Mouse (Mus musculus): ENCODE data around the gene Fam43a.

- TF ChIP-seq CTCF (conservative IDR thresholded peaks at IDR 0.05; ENCODE audit: insufficient read depth, insufficient read length, low read depth, low read length) = no peak
- no peak for TF ChIP-seq POLR2A (IDR thresholded peaks at IDR 0.05; ENCODE audit: low read depth, low read length)
Observed at GRCm38 (mm10) chr16:30603531-30603842, 4.0 kb downstream of the Fam43a start.

All from kidney, adult 2 months (tissue).